Mouse (Mus musculus) stomach, embryonic 15.5 days (tissue): ENCODE results near the gene Gm27021. TPM values are rescaled to one million over a fixed set of nuclear protein-coding genes. Genes with fewer than 3 reads are reported as not detected.
A peak's percentile ranks its signal among the peaks of the same experiment; 100 is the strongest.

Experiments
- ATAC-seq: fragments of 200-750 bp; cut with Nextera tagmentation; 2 replicates; pipeline ENCODE4 v1.8.0; 2017; ENCODE audit warnings: low read depth, moderate number of reproducible peaks, moderate TSS enrichment; ENCODE audit not compliant: insufficient read depth, low FRiP score
- H3K27ac ChIP-seq: fragments of 300-500 bp; sonication (generic); 2 replicates; pipeline ENCODE4 v1.5.1; 2015; ENCODE audit warnings: mild to moderate bottlenecking, inconsistent platforms
- H3K27me3 ChIP-seq: fragments of 300-500 bp; sonication (generic); replicated peaks from 2 replicates; pipeline ENCODE4 v1.6.1; 2015; ENCODE audit warnings: inconsistent platforms
- H3K36me3 ChIP-seq: fragments of 300-500 bp; sonication (generic); 2 replicates; pipeline ENCODE4 v1.6.1; 2015; ENCODE audit warnings: inconsistent platforms
- H3K4me1 ChIP-seq: fragments of 300-500 bp; sonication (generic); 2 replicates; pipeline ENCODE4 v1.6.1; 2015; ENCODE audit warnings: inconsistent platforms
- H3K4me2 ChIP-seq: fragments of 300-500 bp; sonication (generic); 2 replicates; pipeline ENCODE4 v1.6.1; 2015; ENCODE audit warnings: mild to moderate bottlenecking, inconsistent platforms
- H3K4me3 ChIP-seq: fragments of 300-500 bp; sonication (generic); replicated peaks from 2 replicates; pipeline ENCODE4 v1.5.1; 2015; ENCODE audit warnings: inconsistent platforms
- H3K9ac ChIP-seq: fragments of 300-500 bp; sonication (generic); 2 replicates; pipeline ENCODE4 v1.6.1; 2015; ENCODE audit warnings: inconsistent platforms
- H3K9me3 ChIP-seq: fragments of 300-500 bp; sonication (generic); 2 replicates; pipeline ENCODE4 v1.6.1; 2016; ENCODE audit warnings: inconsistent platforms
- WGBS: fragments of 180-500 bp; shearing (Covaris S2); methylation state at CpG from one replicate; pipeline ENCODE4 v1.1.7; 2015; 5-methylcytosine and 5-hydroxymethylcytosine counted together
- polyA plus RNA-seq: library from polyadenylated mRNA; unstranded; fragments of >200 nt; fragmentation: Nextera tagmentation; extraction: Ambion mirVana; gene quantifications from 2 replicates; pipeline ENCODE4 v1.2.1, GENCODE M21; 2015

The Gm27021 gene
- 2.0 and 3.0 TPM in 2 replicates for polyA plus RNA-seq

GRCm38 (mm10) chr8:120667561-120668373 is at the start of gene Gm27021, which contains the start of gene Cox4i1:
Gm27021 (minus strand) TSS chr8:120668079.
Cox4i1 (plus strand) TSS chr8:120668222.
- Histone ChIP-seq H3K36me3 (peaks cover 25% of the 10 kb centered on the region), H3K4me3 (peak within 1 kb of the TSS; percentile 97), H3K27ac (peak within 1 kb of the TSS; percentile 84), H3K4me1 (peaks cover 47% of the 10 kb centered on the region), H3K4me2 (peak within 1 kb of the TSS; percentile 85), H3K27me3 (no peaks in the 10 kb centered on the region), H3K9ac (peak within 1 kb of the TSS; percentile 96), H3K9me3 (no peaks in the 10 kb centered on the region)
- WGBS: under 1% methylated on average over 105 of the region's 105 CpGs
- peak; percentile 94 for ATAC-seq

- no peaks in the 10 kb centered on the region for H3K27me3 ChIP-seq
- no peaks in the 10 kb centered on the region for H3K36me3 ChIP-seq
- no peak overlapping the region for H3K4me3 ChIP-seq
- 74% methylated on average over 15 of the region's 15 CpGs for WGBS
- H3K9ac ChIP-seq: no peak overlapping the region
- no peak overlapping the region for H3K4me2 ChIP-seq
- no peaks in the 10 kb centered on the region; the same call in 1 of the 2 replicates for H3K4me1 ChIP-seq
- no peaks in the 10 kb centered on the region for H3K9me3 ChIP-seq
- no peak overlapping the region for H3K27ac ChIP-seq
- no peak for ATAC-seq
Observed at GRCm38 (mm10) chr8:120715996-120716680, 48.3 kb upstream of the Gm27021 start.

DNA sequence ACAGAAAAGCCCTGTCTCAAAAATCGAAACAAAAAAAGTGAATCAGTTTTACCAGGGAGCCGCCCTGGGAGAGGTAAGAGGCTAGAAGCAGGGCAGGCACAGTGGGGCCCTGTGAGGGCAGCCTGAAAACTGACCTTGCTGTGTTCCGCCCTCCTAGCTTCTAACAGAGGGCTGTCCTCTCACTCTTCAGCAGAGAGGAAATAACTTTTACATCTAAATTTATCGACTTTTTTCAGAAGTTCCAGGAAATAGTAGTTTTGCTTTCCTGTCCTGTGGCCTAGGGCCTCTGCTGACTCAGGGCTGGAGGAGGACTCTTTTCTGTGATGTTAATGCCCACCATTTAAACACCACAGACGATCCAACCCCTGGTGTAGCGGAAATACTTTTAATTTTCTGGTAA is 47.3 kb upstream of the Gm27021 start:
- Histone ChIP-seq H3K4me1 (no peaks in the 10 kb centered on the region; the same call in 1 of the 2 replicates), H3K4me2 (no peak overlapping the region), H3K36me3 (no peaks in the 10 kb centered on the region), H3K9me3 (no peaks in the 10 kb centered on the region), H3K27ac (no peak overlapping the region), H3K27me3 (no peaks in the 10 kb centered on the region), H3K4me3 (no peak overlapping the region), H3K9ac (no peak overlapping the region)
- ATAC-seq: no peak
- 71% methylated on average over 6 of the region's 6 CpGs for whole genome bisulfite sequencing

DNA sequence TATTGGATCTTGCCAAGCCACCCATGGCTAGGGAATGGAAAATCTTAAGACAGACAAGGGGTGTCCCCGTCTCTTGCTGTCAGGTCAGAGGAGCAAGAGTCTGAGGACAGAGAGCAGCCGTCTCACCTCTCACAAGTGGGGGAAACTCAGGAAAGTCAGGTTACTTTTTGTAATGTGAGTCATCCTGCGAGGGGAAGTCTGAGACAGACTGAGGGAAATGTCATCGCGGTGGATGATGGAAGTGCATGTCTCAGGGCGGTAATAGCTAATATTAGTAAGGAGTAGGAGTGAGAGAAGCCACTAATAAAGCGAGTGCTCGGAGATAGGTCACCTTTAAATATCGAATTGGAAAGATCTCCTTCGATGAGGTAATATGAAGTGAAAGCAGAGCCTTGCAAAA is 41.3 kb upstream of the Gm27021 start:
- Histone ChIP-seq H3K9ac (no peak overlapping the region), H3K27me3 (no peaks in the 10 kb centered on the region), H3K4me1 (no peaks in the 10 kb centered on the region; the same call in 1 of the 2 replicates), H3K4me3 (no peak overlapping the region), H3K4me2 (no peak overlapping the region), H3K27ac (no peak overlapping the region), H3K9me3 (no peaks in the 10 kb centered on the region), H3K36me3 (no peaks in the 10 kb centered on the region)
- no peak for ATAC-seq
- 57% methylated on average over 10 of the region's 10 CpGs for WGBS

DNA sequence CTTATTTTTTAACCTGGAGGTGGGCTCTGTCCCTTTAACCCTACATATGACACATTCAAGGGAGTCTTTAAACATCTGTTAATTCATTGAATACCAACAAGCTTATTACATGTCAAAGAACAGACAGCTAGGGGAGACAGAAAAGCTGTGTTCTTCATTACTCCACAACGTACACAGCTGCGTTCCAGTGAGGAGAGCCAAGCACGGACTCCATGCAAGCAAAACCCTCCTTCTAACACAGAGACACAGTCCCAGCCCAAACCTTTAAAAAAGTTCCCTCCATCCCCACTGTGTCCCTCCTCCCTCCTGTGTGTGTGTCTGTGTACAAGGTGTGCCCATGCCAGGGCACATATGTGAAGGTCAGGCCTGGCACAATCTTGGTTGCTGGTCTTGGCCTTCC is 38.3 kb upstream of the Gm27021 start:
- 49% methylated on average over 3 of the region's 3 CpGs for WGBS
- no peaks in the 10 kb centered on the region; the same call in 1 of the 2 replicates for H3K4me1 ChIP-seq
- no peaks in the 10 kb centered on the region for H3K27me3 ChIP-seq
- H3K27ac ChIP-seq: peak overlapping the region; percentile 8; the same call in 1 of the 2 replicates
- no peaks in the 10 kb centered on the region for H3K9me3 ChIP-seq
- no peak overlapping the region for H3K9ac ChIP-seq
- H3K4me3 ChIP-seq: no peak overlapping the region
- ATAC-seq: no peak
- H3K36me3 ChIP-seq: no peaks in the 10 kb centered on the region
- no peak overlapping the region for H3K4me2 ChIP-seq

GRCm38 (mm10) chr8:120705163-120705562 is 37.3 kb upstream of the Gm27021 start:
- H3K9ac ChIP-seq: no peak overlapping the region
- ATAC-seq: no peak
- 80% methylated on average over 15 of the region's 15 CpGs for WGBS
- no peaks in the 10 kb centered on the region; the same call in 1 of the 2 replicates for H3K4me1 ChIP-seq
- H3K4me2 ChIP-seq: no peak overlapping the region
- H3K4me3 ChIP-seq: no peak overlapping the region
- H3K9me3 ChIP-seq: no peaks in the 10 kb centered on the region
- no peaks in the 10 kb centered on the region for H3K36me3 ChIP-seq
- H3K27ac ChIP-seq: no peak overlapping the region
- H3K27me3 ChIP-seq: no peaks in the 10 kb centered on the region

- Histone ChIP-seq H3K4me3 (no peak overlapping the region), H3K27ac (no peak overlapping the region), H3K9ac (no peak overlapping the region), H3K4me2 (no peak overlapping the region), H3K27me3 (no peaks in the 10 kb centered on the region), H3K36me3 (no peaks in the 10 kb centered on the region), H3K4me1 (no peaks in the 10 kb centered on the region; the same call in 1 of the 2 replicates), H3K9me3 (no peaks in the 10 kb centered on the region)
- no peak for ATAC-seq
- WGBS: 41% methylated on average over 9 of the region's 9 CpGs
Observed at GRCm38 (mm10) chr8:120704203-120704602, 36.3 kb upstream of the Gm27021 start.

DNA sequence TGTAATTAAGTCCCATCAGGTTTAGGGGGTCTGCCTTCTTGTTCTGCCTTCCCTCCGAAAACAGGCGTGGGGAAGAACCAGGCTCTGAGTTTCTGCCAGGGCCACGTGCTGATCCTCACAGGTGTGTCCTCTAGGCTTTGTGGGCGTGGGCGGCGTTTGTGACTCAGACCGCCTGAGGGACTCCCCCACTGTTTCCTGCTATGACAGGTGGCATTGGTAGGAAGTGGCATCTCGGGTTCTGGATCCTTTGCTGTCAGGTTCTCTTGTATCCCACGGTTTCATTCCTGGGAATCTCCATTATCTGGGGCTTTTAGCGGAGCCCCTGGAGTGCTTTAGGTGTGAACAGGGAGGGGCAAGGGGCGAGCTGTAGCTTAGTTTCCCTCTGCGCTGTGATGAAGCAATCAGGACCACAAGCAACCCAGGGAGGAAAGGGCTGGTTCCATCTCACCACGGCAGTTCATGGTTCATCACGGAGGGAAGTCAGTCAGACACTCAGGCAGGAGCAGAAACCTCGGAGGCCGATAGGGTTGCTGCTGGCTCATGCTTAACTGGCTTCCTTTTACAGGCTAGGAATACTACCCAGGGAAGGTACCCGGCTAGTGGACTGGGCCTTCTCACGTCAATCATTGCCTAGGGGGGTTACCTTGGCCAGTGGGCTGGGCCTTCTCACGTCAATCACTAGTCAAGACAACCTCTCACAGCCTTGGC is 34.0 kb upstream of the Gm27021 start:
- peaks cover 5% of the 10 kb centered on the region; the same call in 1 of the 2 replicates for H3K4me1 ChIP-seq
- H3K27me3 ChIP-seq: no peaks in the 10 kb centered on the region
- H3K9me3 ChIP-seq: no peaks in the 10 kb centered on the region
- no peak overlapping the region for H3K9ac ChIP-seq
- ATAC-seq: no peak
- no peaks in the 10 kb centered on the region for H3K36me3 ChIP-seq
- H3K27ac ChIP-seq: no peak overlapping the region
- H3K4me3 ChIP-seq: no peak overlapping the region
- WGBS: 55% methylated on average over 19 of the region's 19 CpGs
- H3K4me2 ChIP-seq: no peak overlapping the region

DNA sequence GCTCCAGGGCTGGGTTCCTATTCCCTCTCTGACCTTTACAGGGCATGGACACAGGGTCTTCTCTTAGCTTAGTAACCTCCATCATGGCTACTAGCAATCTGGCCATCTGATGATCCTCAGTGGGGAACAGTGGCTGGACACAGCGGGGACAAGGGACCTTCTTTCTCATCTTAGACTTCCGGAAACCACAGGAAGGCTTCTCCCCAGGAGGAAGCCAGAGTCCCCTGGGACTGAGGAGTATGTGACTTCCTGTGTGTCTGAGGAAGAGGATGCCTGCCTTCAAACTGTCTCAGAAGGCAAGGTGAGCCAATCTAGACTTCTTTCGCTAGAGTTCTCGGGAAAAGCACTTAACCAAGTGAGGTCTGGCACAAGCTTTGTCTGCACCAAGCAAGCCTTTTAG is 32.2 kb upstream of the Gm27021 start:
- Histone ChIP-seq H3K4me2 (no peak overlapping the region), H3K9ac (no peak overlapping the region), H3K27me3 (no peaks in the 10 kb centered on the region), H3K27ac (no peak overlapping the region), H3K4me3 (no peak overlapping the region), H3K9me3 (no peaks in the 10 kb centered on the region), H3K36me3 (no peaks in the 10 kb centered on the region), H3K4me1 (peaks cover 19% of the 10 kb centered on the region; the same call in 1 of the 2 replicates)
- no peak for ATAC-seq
- 78% methylated on average over 4 of the region's 4 CpGs for WGBS

DNA sequence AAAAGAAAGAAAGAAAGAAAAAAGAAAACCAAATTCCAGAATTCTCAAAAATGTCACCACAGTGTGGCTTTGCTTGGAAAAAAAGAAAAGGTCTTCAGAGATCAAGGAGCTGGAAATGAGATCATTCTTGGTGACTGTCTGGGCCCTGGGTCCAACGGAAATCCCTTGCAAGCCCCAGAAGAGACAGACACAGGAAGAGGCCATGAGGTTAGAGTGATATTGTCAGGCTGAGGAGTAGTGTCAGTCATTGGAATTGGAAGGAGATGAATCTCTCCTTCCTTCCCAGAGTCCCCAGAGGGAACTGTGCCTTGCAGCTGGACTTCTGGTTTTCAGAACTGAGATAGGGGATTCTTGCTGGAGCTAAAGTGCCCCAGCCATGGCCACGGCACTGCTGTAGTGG is 31.7 kb upstream of the Gm27021 start:
- WGBS: 56% methylated on average over 2 of the region's 2 CpGs
- Histone ChIP-seq H3K9ac (no peak overlapping the region), H3K36me3 (no peaks in the 10 kb centered on the region), H3K4me1 (peaks cover 23% of the 10 kb centered on the region), H3K27me3 (no peaks in the 10 kb centered on the region), H3K27ac (no peak overlapping the region), H3K4me2 (no peak overlapping the region), H3K4me3 (no peak overlapping the region), H3K9me3 (no peaks in the 10 kb centered on the region)
- ATAC-seq: no peak

DNA sequence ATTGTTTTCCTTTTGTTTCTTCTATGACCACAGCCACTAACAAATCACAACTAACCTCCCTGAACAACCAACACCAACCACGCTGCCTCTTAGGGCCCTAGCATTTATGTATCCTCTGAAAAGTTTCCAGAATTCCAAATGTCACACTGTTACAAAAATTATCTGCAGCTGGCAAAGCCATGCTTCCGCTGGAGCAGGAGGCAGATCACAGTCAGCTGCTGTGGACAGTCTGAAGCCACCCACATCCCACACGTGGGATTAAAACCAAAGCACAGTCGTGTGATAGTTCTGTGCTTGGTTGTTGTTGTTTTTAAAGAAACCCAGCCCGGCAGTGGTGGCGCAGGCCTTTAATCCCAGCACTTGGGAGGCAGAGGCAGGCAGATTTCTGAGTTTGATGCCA is 31.2 kb upstream of the Gm27021 start:
- peaks cover 28% of the 10 kb centered on the region for H3K4me1 ChIP-seq
- H3K4me2 ChIP-seq: no peak overlapping the region
- H3K36me3 ChIP-seq: no peaks in the 10 kb centered on the region
- H3K4me3 ChIP-seq: no peak overlapping the region
- no peaks in the 10 kb centered on the region for H3K9me3 ChIP-seq
- 56% methylated on average over 6 of the region's 6 CpGs for WGBS
- H3K9ac ChIP-seq: no peak overlapping the region
- ATAC-seq: no peak
- no peaks in the 10 kb centered on the region for H3K27me3 ChIP-seq
- 0 out of 2 replicates have a peak overlapping the region, but pooled peaks have one; percentile 36 for H3K27ac ChIP-seq
